Mouse (Mus musculus) urinary bladder, postnatal 14 days (tissue): ENCODE data around the gene Cxcr2.

ENCODE experiments used
- DNase-seq: peaks from one replicate; pipeline ENCODE4 v3.0.0; 2021; ENCODE audit warnings: low spot score

The Cxcr2 gene

DNA sequence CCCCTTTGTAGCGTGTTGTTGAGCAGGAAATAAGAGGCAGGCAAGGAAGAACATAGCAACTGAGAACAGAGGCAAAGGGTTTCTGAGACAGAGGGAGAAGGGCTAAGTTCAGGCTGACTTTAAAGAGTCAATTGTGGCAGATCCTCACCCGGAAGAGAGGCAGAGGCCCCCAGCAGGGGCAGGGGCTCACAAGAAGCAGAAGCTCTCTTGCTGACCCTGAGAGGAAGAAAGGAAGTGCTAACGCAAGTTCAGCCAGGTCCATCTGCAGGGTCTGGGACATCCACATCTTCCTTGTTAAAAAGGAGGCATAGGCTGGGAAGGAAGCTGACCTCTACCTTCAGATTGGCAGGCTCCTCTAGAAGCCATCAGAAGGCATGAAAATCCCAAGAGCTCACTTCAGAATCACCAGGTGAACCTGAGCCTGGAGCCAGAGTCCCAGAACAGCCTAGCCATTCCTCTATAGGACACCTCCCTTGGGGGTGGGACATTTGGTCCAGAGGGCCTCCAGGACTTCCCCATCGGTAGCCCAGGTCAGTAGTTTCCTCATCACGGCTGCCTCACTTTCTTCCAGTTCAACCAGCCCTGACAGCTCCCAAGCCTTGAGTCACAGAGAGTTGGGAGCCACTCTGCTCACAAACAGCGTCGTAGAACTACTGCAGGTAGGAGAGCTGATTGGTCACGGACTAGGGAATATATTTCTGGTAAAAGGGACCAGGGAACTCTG, at the start of gene Cxcr2:
Gene Cxcr2 (plus strand): TSS at position 529 of the 724 bp plus-strand sequence.
- DNase-seq, result no peak

DNA sequence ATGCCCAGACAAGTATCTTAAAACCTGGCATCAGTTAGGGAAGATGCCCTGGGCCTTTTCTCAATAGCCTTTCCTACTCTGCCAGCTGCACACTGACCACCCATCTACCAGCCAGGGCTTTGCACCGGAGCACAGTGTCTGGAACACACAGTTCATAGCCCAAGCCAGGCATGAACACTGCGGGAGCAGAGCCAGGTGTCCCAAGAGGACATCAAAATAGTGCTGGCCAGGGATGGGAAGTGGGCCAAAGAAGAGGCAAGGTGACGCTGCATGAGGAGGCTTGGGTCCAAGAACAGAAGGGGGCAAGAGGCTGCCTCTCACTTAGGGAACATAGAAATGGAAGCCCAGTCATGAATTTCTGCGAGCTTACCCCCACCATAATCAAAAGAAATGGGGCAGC, 48.1 kb upstream of the Cxcr2 start:
- no peak for DNase-seq

DNA sequence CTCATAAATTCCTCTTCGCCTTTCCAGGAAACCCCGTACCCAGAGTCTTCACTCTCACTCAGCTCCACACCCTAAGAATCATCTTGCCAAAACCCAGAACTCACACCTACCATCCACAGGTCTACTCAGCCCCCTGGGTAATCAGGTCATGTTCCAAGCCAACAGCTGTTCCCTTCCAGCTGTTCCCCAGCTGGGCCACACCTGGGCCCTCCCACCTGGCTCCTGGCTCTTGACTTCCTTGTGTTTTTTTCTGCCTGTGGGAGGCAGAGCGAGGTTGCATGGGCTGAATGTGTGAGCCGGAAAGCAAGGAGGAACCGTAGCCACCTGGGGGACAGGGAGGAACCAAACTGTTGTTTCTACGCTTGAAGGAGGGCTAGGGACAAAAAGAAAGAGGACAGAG, 47.6 kb upstream of the Cxcr2 start:
- DNase-seq, result no peak

DNA sequence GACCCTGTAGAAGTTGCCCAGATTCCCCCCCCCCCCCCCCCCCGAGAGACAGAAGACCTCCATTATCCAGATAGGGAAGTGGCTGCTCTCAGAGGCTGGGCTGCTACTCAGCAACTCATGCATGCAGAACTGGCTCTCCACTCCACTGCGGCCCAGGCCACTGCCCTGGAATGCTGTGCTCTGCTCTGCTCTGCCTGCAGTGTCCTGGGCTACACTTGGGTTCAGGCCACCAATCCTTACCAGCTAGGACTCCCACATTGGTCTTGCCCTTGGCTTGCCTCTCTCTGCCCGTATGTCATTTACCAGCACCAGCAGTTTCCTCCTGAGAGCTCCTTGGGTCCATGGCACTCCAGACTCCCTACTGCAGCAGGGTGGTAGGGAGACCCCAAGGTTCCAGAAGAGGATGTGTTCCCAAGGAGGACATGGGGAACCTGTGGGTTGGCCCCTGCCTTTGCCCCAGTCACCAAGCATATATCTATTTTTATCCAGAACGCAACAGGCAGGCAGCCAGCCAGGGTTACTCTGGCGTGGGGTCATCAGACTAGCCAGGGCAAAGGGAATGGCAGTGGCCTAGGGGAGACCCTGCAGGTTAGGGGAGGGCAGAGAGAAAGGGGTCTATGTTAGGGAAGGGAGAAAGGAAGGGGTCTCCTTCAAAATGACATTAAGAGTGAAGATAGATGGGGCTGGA, 45.7 kb upstream of the Cxcr2 start:
- DNase-seq, result no peak

DNA sequence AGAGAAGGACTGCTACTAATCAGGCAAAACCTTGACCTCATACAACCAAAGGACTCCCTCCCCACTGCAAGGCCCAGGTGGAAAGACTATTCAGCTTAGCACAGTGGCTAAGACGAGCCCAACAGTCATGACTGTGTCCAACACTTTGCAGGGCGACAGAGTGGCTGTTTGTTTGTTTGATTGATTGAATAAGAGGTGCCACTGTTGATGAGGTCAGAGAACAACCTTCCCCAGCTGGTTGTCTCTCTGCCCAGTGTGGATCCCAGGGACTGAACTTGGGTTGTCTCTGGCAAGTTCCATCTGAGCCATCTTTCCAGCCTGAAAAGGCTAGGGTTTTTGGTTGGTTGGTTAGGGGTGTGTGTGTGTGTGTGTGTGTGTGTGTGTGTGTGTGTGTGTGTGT, 44.1 kb upstream of the Cxcr2 start:
- DNase-seq, result no peak

DNA sequence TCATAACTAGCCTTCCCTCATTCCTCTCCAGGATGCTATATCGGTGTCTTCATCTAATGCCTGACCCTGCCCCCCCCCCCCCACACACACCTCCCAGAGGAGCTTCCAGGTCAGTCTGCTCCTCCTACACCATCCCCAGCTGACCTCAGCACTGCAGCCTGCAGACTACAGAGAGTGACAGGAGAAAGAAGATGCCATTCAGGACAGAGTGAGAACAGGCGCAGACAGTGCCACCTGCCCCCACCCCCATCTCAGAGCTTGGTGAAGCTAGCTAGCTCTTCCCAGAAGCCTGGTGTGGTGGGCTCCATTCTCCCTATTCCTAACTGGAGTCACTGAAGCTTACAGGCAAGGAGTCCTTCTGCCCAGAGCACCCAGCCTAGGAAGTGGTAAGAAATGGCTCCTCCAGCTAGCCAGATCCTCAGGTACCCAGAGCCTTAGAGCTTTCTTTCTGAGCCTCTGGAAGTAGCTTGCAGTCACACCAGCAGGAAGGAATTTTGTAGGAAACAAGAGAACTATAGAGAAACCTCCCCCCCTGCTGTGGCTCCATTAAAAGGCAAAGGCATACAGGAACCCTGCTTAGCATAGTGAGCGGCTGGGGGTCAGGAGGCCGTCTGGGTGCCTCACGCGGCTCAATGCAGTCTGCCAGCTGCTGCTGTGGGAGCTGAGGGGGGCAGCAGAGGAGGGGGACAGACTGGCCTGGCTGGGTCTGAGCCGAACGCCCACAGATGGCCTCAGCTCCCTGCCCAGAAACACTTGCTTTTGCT, 42.7 kb upstream of the Cxcr2 start:
- no peak for DNase-seq

DNA sequence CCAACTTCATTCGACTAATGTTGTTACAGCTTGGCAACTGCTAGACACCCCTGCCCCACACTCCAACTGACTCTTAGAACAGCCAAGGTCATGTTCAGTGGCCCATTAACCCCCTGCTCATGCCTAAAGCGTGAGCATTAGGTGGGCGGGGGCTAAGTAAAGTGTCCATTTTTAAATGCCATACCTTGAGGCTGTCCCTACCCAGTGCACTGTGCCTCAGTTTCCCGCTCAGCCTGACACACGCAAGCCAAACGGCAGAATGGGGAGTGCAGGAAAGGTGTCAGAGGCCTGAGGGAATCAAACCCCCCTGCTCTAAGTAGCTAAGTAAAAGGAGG, 42.1 kb upstream of the Cxcr2 start:
- DNase-seq, result no peak

DNA sequence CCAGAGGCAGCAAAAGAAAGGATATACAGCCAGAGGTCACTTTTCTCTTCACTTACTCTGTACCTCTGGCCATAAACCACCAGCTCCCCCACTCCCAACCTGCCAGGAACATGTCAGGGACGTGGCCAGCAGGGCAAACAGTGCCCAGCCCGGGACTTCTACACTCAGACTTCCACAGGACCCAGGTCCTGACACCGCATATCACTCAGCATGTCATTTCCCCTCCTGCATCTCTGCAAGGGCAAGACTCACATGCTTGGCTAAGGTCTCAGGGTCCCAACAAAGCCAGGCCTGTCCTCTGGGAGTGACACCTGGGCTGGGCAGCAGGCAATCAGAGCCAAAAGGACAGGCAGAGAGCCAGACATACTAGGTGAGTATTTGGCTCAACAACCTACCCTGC, 40.7 kb upstream of the Cxcr2 start:
- DNase-seq, result no peak

DNA sequence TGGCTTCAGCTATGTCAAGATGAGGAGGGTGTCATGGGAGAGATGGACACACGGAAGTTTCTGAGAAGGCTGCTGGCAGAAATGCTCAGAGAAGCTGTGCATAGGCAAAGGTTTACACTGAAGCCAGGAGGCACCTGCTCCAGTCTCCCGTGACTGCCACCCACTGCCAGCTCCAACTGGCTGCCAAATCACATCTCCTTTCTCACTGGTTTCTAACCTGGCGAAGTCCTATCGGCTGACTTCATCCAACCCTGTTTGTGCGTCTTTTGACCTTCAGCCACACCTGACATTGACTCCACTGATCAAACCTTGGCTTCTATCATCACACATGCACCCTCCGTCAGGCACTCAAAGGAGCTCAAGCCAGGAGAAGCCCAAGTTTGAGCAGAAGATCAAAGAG, 35.9 kb upstream of the Cxcr2 start:
- DNase-seq, result no peak

DNA sequence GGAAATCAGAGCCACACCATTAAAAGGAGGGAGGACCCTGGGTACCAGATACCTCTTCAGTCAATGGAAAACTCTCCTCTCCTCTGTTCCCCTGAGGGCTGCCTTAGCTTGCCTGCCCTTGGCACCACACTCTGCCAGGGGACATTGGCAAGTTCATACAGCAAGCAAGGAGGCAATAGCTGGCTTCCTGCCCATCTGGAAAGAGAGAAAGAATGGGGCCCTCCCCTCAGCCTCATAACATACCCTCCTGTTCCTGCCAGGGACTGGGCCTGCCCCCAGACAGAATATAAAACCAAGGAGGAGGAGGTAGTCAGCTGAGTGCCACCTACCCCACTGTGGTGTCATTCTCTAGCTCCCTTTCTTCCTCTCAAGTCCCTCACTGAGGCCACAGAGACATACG, 34.7 kb upstream of the Cxcr2 start:
- peak; percentile 58 for DNase-seq

DNA sequence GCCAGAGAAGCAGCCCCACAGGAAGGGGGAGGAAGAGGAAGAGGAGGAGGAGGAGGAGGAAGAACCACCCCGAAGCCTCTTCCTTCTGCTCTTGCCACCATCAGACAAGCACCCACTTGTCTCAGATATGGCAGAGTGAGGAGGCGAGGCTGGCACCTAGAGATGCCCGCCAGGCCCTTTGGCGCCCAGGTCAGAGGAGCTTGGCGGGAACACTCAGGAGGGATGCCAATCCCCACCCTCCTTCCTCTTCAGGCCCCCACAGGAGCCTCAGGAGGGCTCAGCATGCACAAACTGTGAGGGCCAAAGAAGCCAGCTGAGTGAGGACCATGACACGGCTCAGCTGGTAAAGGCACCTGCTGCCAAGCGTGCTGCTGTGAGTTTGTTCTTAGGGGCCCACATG, 32.7 kb upstream of the Cxcr2 start:
- DNase-seq, result no peak

DNA sequence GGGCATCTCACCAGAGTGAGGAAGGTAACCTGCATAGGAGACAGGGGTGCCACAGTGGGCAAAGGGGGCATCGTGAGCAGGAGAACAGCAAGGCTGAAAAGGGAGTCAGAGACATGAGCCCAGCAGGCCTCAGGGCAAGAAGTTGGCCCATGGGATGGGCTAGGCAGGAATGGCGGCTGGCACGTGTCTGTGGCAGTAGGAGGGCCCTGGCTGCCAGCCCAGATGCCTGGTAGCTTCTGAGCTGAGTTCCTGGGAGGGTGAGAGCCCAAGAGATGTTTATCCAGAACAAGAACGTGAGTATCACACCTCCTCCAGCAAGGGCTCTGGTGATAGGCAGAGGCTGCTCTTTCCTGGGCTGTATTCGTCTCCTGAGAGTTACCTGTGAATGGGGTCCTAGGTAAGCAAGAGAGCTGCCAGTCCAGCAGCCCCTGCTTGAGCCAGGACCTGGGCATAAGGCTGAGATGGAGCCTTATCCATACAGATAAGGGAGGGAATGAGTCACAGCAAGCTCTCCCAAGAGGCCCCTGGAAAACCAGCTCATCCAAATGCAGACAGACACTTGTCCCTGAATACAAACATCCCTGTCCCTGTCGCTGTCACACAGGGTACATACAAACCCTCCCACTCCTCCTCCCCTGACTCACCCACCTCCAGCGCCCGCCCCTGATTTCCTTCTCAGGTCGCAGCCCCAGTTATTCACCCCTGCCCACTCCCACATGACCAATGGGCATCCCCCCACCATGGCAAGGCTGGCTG, 31.8 kb upstream of the Cxcr2 start:
- peak; percentile 84 for DNase-seq

DNA sequence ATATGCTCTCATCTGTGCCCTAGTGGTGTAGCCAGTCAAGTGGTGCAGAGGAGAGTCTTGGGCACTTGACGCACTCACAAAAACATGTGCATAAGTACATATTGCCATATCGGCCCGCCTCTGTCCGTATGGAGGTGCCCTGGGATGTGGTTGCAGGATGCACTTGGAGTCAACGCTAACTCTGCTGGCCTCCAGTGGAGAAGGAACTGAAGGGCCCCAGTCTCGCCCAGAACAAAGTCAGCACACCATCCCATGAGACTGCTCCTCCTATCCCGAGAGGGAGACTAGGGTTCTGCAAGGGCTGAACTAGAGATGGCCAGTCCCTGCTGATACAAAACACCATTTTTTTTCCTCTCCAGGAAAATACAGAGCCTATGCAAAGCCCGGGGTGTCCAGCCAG, 30.6 kb upstream of the Cxcr2 start:
- no peak for DNase-seq

DNA sequence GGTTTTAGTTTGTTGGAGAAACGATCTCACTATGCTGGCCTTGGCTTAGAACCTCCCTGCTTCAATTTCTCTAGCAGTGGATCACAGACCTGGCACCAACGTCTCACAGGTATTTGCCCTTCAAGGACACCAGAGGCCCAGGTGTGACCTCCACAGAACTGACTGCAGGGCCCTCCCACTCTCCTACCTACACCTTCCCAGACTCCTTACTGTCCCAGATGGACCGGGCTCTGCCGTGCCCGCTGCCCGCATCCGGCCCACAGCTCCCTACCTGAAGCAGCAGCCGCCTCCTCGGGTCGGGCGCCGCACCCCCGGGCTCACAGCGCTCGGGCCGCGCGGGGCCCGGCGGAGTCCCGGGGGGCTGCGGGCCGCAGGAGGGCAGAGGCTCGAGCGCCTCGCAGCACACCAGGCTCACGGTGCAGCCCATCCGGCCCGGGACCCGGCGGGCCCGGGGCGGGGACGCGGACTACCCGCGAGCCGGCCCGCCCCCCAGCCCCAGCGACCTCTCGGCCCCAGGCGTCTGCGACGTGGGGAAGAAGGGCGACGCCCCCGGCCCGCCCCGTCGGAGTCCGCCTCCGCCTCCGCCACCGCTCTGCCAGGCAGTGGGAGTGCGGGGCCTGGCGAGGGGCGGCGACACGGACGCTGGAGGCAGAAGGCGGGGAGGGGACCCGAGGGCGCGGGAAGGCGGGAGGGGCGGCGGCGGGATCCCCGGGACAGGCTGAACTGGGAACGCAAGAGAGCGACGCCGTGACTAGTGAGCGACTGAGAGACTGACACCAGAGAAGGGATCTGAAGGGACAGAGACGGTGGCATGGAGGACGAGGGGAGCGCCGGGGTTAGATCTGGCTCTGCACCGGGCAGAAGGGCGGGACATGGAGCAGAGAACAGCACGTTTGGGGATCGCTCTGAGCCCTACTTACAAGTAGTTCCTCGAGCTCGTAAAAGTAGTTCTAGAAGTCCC, 29.5 kb upstream of the Cxcr2 start, which contains the start of gene Tns1:
Gene Tns1 (minus strand): TSS at position 429 of the 961 bp plus-strand sequence.
- peak; percentile 56 for DNase-seq

DNA sequence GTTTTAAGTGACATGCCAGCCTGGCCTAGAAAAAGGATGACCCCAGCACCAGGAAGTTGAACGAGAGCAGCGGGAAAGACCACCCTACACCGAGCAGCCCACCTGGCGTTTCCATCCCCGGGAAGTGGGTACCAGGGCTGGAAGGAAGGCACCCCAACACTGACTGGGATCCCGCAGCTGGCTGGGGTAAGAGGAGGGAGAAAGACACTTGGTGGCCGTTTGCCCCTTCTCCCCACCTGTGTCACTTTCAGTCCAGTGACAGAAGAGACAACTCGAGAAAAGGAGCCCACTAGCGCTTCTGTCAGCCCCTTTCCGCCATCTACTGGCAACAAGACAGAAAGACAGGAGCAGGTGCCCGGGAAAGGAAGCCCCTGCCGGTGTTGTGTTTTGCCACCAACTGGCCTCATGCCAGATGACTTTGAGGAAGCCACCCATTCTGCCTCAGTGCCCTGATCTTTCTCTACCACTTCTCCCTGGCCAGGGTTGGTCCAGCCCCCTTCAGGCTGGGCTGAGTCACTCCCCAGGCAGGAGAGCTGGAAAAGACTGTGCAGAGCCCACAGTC, 28.7 kb upstream of the Cxcr2 start, which contains the start of gene Rufy4:
Gene Rufy4 (plus strand): TSS at position 551 of the 562 bp plus-strand sequence.
- DNase-seq, result peak; percentile 77

DNA sequence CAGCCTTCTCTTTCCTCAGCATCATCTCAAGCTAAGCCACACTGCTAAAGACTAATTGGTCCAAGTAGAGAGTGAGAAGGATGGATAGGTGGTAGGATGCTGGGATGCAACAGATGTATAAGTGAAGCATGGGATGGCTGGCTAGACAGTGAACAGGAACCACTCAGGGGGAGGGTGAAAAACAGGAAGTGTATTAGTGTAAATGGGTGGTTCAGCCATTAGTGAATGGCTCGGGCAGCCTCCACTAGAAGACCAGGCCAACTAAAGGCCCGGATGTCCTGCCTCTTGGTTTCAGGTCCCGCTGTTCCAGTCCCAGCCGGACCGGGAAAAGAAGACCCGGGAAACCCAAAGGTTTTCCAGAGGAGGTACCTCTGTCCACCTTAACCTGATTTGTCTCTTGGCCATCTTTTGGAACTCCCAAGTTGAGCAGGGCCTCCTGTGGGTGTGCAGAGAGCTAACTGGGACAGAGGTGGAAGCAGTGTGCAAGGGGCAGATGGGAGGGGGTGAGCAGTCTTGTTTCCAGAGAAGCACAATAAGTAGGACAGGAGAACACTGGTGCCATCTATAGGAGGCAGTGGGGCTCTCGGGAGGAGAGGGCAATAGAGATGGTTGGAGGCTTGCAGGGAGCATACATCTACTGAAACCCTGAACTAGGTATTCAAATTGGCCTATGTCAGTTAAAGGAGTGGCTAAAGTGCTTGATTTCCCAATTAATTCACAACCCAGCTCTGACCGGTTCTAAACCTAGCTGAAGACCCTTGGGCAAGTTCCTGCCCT, 22.7 kb upstream of the Cxcr2 start:
- no peak for DNase-seq

DNA sequence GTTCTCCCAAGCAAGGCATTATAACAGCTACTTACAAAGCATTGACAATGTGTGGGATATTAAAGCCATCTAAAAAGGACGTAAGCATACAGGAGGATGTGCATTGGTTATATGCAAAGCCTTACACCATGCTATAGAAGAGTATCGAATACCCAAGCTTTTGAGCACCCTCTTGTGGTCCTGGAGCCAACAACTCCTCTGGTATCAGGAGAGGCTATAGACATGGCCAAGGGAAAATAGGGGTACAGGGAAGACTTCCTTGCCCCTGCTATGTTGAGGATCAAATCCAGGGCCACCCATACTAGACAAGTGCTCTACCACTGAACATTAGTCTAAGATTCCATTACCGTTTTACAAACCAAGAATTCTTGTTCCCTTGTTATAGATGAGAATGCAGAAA, 21.8 kb upstream of the Cxcr2 start:
- no peak for DNase-seq

DNA sequence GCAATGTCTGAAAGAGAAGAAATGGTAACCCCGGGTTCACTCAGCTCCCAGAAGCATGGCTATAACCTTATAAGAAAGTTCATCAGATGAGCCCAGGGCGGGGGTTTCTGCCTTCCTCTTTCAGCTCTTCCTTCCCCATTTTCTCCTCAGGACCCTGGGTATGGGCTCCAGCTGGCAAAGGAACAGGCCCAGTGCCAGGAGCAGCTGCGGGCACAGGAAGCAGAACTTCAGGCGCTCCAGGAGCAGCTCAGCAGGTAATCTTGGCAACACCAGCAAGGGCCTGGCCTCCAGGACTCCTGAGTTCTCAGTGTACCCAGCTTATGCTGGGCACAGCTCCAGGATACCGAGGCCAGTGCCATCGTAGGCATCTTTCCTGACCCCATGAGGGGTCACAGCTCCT, 19.8 kb upstream of the Cxcr2 start:
- no peak for DNase-seq

DNA sequence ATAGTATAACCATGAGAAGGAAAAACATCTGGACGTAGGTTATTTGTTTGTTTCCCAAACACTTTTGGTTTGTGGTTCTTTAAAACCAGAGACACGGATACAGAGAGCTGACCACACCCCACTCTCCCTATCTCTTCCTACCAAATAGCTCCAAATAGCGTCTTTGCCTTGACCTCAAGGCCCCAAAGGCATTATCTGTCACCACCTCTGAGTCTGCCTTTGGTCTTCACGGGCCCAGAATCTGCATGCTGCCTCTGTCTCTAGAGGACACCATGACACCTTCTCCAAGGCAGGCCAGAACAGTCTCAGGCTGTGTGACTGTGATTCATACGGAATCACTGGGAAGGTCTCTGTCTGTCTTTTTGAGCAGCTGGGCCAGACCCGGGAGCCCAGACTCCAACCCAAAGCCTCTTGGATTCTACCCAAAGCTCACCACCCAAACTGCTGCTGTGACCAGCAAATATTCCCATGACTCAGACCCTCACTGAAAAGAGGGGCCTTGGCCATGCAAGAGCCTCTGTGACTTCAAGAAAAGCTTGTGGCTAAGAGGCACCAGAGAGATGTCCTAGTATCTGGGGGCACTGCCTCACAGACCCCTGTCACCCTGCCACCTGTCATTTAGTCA, 18.4 kb upstream of the Cxcr2 start:
- no peak for DNase-seq

DNA sequence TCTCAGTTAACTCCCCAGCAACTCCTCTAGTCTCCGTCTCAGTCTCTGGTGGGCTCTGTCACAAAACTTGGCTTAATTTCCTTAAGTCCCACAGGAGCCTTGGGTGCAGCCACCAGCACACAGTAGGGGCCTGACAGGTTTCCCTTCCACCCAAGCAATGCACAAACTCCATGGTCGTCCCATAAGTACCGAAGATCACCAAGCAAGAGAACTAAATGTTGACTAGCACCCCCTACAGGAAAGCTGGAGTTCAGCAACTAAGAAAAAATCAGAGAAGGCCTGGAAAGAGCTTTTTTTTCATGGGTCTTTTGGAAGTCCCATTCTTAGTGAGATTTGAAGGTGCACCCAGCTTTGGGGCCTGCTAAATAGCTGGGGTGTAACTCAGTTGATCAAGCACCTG, 14.4 kb upstream of the Cxcr2 start:
- DNase-seq, result no peak
